Mouse (Mus musculus) embryonic fibroblast, embryonic 13.5 days (primary cell): Measurements from ENCODE around the gene Alcam.

ENCODE experiments used
- CTCF ChIP-seq: IDR thresholded peaks from 2 replicates; pipeline ENCODE4 v1.5.1; 2011; ENCODE audit warnings: mild to moderate bottlenecking, control low read depth, low read length, moderate library complexity, borderline replicate concordance; ENCODE audit not compliant: insufficient read depth
- POLR2A ChIP-seq: IDR thresholded peaks from 2 replicates; pipeline ENCODE4 v1.6.1; 2011; ENCODE audit warnings: low read depth, mild to moderate bottlenecking, control low read depth, low read length, moderate library complexity

DNA sequence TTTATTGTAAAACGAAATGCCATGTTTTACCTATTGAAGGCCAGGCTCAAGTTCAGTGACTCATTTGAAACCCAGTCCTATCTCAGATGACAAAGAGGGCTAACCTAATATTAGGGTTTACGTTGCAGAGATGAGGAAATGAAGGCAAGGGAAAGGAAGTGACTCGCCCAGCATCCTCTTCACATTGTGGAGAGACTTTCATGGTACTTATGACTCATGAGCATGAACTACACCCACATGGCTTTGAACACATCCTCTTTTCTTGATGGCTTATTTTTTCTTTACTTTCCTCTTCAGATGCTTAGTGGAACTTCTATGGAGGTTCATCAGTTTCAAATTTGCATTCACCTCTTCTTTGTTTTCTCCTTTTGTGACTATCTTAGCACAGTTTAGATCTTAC lies 16.4 kb upstream of the Alcam start:
- TF ChIP-seq CTCF = no peak
- no peak for TF ChIP-seq POLR2A
